Mouse (Mus musculus): ENCODE measurements around the gene Syndig1l. TPM values are rescaled to one million over a fixed set of nuclear protein-coding genes. Genes with fewer than 3 reads are reported as not detected.

Syndig1l gene
- polyA plus RNA-seq, 1 experiment from 2014 or later: 0.10 TPM

GRCm38 (mm10) chr12:84707804-84708203, 9.2 kb upstream of the Syndig1l start:
- Histone ChIP-seq H3K27ac (no peak overlapping the region), H3K36me3 (no peaks in the 10 kb centered on the region), H3K4me1 (replicated peaks) (no peaks in the 10 kb centered on the region), H3K27me3 (replicated peaks) (0 out of 2 replicates have a peak, but pooled peaks cover under 1% of the 10 kb centered on the region), H3K9me3 (no peaks in the 10 kb centered on the region), H3K4me2 (replicated peaks) (no peak overlapping the region), H3K9ac (no peak overlapping the region), H3K4me3 (replicated peaks) (no peak overlapping the region)
- WGBS: 74% methylated on average over 4 of the region's 4 CpGs
- ATAC-seq: no peak

GRCm38 (mm10) chr12:84706886-84707285, 8.3 kb upstream of the Syndig1l start:
- H3K9me3 ChIP-seq: no peaks in the 10 kb centered on the region
- H3K9ac ChIP-seq: no peak overlapping the region
- no peak overlapping the region for H3K27ac ChIP-seq
- WGBS: 72% methylated on average over 4 of the region's 4 CpGs
- no peak overlapping the region for H3K4me2 ChIP-seq (replicated peaks)
- H3K36me3 ChIP-seq: no peaks in the 10 kb centered on the region
- ATAC-seq: no peak
- no peak overlapping the region for H3K4me3 ChIP-seq (replicated peaks)
- peaks cover 6% of the 10 kb centered on the region; the same call in 1 of the 2 replicates for H3K27me3 ChIP-seq (replicated peaks)
- no peaks in the 10 kb centered on the region for H3K4me1 ChIP-seq (replicated peaks)

- no peak overlapping the region for H3K9ac ChIP-seq
- no peaks in the 10 kb centered on the region for H3K9me3 ChIP-seq
- no peak for ATAC-seq
- H3K36me3 ChIP-seq: no peaks in the 10 kb centered on the region
- H3K4me2 ChIP-seq (replicated peaks): no peak overlapping the region
- H3K27ac ChIP-seq: no peak overlapping the region
- WGBS: 65% methylated on average over 7 of the region's 7 CpGs
- H3K27me3 ChIP-seq (replicated peaks): peaks cover 20% of the 10 kb centered on the region
- H3K4me3 ChIP-seq (replicated peaks): no peak overlapping the region
- no peaks in the 10 kb centered on the region; the same call in none of the 2 replicates for H3K4me1 ChIP-seq (replicated peaks)
Measured at GRCm38 (mm10) chr12:84702586-84702985, 4.0 kb upstream of the Syndig1l start.

GRCm38 (mm10) chr12:84692141-84692540, 6.5 kb downstream of the Syndig1l start:
- 78% methylated on average over 6 of the region's 6 CpGs for WGBS
- Histone ChIP-seq H3K9me3 (no peaks in the 10 kb centered on the region), H3K27me3 (replicated peaks) (peaks cover 6% of the 10 kb centered on the region; the same call in 1 of the 2 replicates), H3K36me3 (no peaks in the 10 kb centered on the region), H3K9ac (no peak overlapping the region), H3K4me2 (replicated peaks) (no peak overlapping the region), H3K27ac (no peak overlapping the region), H3K4me1 (replicated peaks) (no peaks in the 10 kb centered on the region), H3K4me3 (replicated peaks) (no peak overlapping the region)
- ATAC-seq: no peak

GRCm38 (mm10) chr12:84691347-84691746, 7.3 kb downstream of the Syndig1l start:
- no peak overlapping the region for H3K4me2 ChIP-seq (replicated peaks)
- no peak overlapping the region for H3K9ac ChIP-seq
- H3K4me1 ChIP-seq (replicated peaks): no peaks in the 10 kb centered on the region
- H3K36me3 ChIP-seq: no peaks in the 10 kb centered on the region
- H3K27ac ChIP-seq: no peak overlapping the region
- 0 out of 2 replicates have a peak, but pooled peaks cover 4% of the 10 kb centered on the region for H3K27me3 ChIP-seq (replicated peaks)
- H3K4me3 ChIP-seq (replicated peaks): no peak overlapping the region
- ATAC-seq: no peak
- H3K9me3 ChIP-seq: no peaks in the 10 kb centered on the region

- ATAC-seq: no peak
- no peaks in the 10 kb centered on the region for H3K36me3 ChIP-seq
- 75% methylated on average over 11 of the region's 11 CpGs for WGBS
- H3K4me2 ChIP-seq (replicated peaks): no peak overlapping the region
- no peak overlapping the region for H3K4me3 ChIP-seq (replicated peaks)
- H3K4me1 ChIP-seq (replicated peaks): no peaks in the 10 kb centered on the region
- no peak overlapping the region for H3K27ac ChIP-seq
- H3K9ac ChIP-seq: no peak overlapping the region
- no peaks in the 10 kb centered on the region for H3K9me3 ChIP-seq
- no peaks in the 10 kb centered on the region for H3K27me3 ChIP-seq (replicated peaks)
Measured at GRCm38 (mm10) chr12:84689051-84689450, 9.6 kb downstream of the Syndig1l start.

GRCm38 (mm10) chr12:84687531-84687930, 11.1 kb downstream of the Syndig1l start:
- H3K4me1 ChIP-seq (replicated peaks): no peaks in the 10 kb centered on the region
- no peak overlapping the region for H3K4me2 ChIP-seq (replicated peaks)
- H3K27ac ChIP-seq: no peak overlapping the region
- H3K27me3 ChIP-seq (replicated peaks): no peaks in the 10 kb centered on the region
- no peaks in the 10 kb centered on the region for H3K36me3 ChIP-seq
- 84% methylated on average over 4 of the region's 4 CpGs for WGBS
- H3K4me3 ChIP-seq (replicated peaks): no peak overlapping the region
- no peak for ATAC-seq
- H3K9ac ChIP-seq: no peak overlapping the region
- H3K9me3 ChIP-seq: no peaks in the 10 kb centered on the region

- no peak for ATAC-seq
- H3K27ac ChIP-seq: no peak overlapping the region
- H3K4me2 ChIP-seq (replicated peaks): no peak overlapping the region
- no peaks in the 10 kb centered on the region for H3K36me3 ChIP-seq
- no peaks in the 10 kb centered on the region for H3K27me3 ChIP-seq (replicated peaks)
- H3K4me1 ChIP-seq (replicated peaks): no peaks in the 10 kb centered on the region
- no peak overlapping the region for H3K4me3 ChIP-seq (replicated peaks)
- H3K9ac ChIP-seq: no peak overlapping the region
- H3K9me3 ChIP-seq: no peaks in the 10 kb centered on the region
- WGBS: 47% methylated on average over 4 of the region's 4 CpGs
Measured at GRCm38 (mm10) chr12:84686176-84686575, 12.5 kb downstream of the Syndig1l start.

GRCm38 (mm10) chr12:84684569-84684968, 14.1 kb downstream of the Syndig1l start:
- Histone ChIP-seq H3K4me1 (replicated peaks) (no peaks in the 10 kb centered on the region), H3K9ac (no peak overlapping the region), H3K27ac (no peak overlapping the region), H3K9me3 (no peaks in the 10 kb centered on the region), H3K4me3 (replicated peaks) (no peak overlapping the region), H3K36me3 (no peaks in the 10 kb centered on the region), H3K27me3 (replicated peaks) (peaks cover 3% of the 10 kb centered on the region; the same call in 1 of the 2 replicates), H3K4me2 (replicated peaks) (no peak overlapping the region)
- 75% methylated on average over 7 of the region's 7 CpGs for WGBS
- no peak for ATAC-seq

- WGBS: 83% methylated on average over 3 of the region's 3 CpGs
- Histone ChIP-seq H3K4me2 (replicated peaks) (no peak overlapping the region), H3K4me3 (replicated peaks) (no peak overlapping the region), H3K36me3 (no peaks in the 10 kb centered on the region), H3K9me3 (no peaks in the 10 kb centered on the region), H3K27ac (no peak overlapping the region), H3K27me3 (replicated peaks) (peaks cover 6% of the 10 kb centered on the region; the same call in 1 of the 2 replicates), H3K4me1 (replicated peaks) (no peaks in the 10 kb centered on the region), H3K9ac (no peak overlapping the region)
- ATAC-seq: no peak
Measured at GRCm38 (mm10) chr12:84676011-84676410, 22.6 kb downstream of the Syndig1l start.

- H3K27ac ChIP-seq: no peak overlapping the region
- no peak overlapping the region for H3K4me2 ChIP-seq (replicated peaks)
- H3K9ac ChIP-seq: no peak overlapping the region
- H3K36me3 ChIP-seq: no peaks in the 10 kb centered on the region
- H3K27me3 ChIP-seq (replicated peaks): 0 out of 2 replicates have a peak, but pooled peaks cover 3% of the 10 kb centered on the region
- no peaks in the 10 kb centered on the region for H3K9me3 ChIP-seq
- no peak for ATAC-seq
- no peaks in the 10 kb centered on the region for H3K4me1 ChIP-seq (replicated peaks)
- 32% methylated on average over 14 of the region's 14 CpGs for WGBS
- no peak overlapping the region for H3K4me3 ChIP-seq (replicated peaks)
Measured at GRCm38 (mm10) chr12:84674666-84675526, 23.7 kb downstream of the Syndig1l start.

GRCm38 (mm10) chr12:84671646-84672045, 27.0 kb downstream of the Syndig1l start:
- H3K36me3 ChIP-seq: no peaks in the 10 kb centered on the region
- H3K9ac ChIP-seq: no peak overlapping the region
- ATAC-seq: no peak
- no peak overlapping the region for H3K4me3 ChIP-seq (replicated peaks)
- no peaks in the 10 kb centered on the region for H3K9me3 ChIP-seq
- H3K4me1 ChIP-seq (replicated peaks): no peaks in the 10 kb centered on the region
- H3K4me2 ChIP-seq (replicated peaks): no peak overlapping the region
- H3K27ac ChIP-seq: no peak overlapping the region
- H3K27me3 ChIP-seq (replicated peaks): 0 out of 2 replicates have a peak, but pooled peaks cover 3% of the 10 kb centered on the region
- 22% methylated on average over 10 of the region's 10 CpGs for WGBS

GRCm38 (mm10) chr12:84670555-84670954, 28.1 kb downstream of the Syndig1l start:
- H3K4me3 ChIP-seq (replicated peaks): no peak overlapping the region
- no peaks in the 10 kb centered on the region for H3K9me3 ChIP-seq
- no peak overlapping the region for H3K9ac ChIP-seq
- H3K27me3 ChIP-seq (replicated peaks): 0 out of 2 replicates have a peak, but pooled peaks cover 3% of the 10 kb centered on the region
- no peak overlapping the region for H3K27ac ChIP-seq
- no peaks in the 10 kb centered on the region for H3K4me1 ChIP-seq (replicated peaks)
- 91% methylated on average over 3 of the region's 3 CpGs for WGBS
- H3K4me2 ChIP-seq (replicated peaks): no peak overlapping the region
- no peak for ATAC-seq
- no peaks in the 10 kb centered on the region for H3K36me3 ChIP-seq
